Mouse (Mus musculus) MEL (cell line): ENCODE measurements around the gene D8Ertd738e. TPM values are rescaled to one million over a fixed set of nuclear protein-coding genes. Genes with fewer than 3 reads are reported as not detected.

Experiments used
- DNase-seq: peaks from one replicate; pipeline ENCODE4 v3.0.0; 2011; ENCODE audit warnings: low read depth, low spot score
- H3K27ac ChIP-seq: 2 replicates; pipeline ENCODE4 v1.5.1; 2012; ENCODE audit warnings: low read depth, mild to moderate bottlenecking, control low read depth, low read length, moderate library complexity; ENCODE audit not compliant: control insufficient read depth
- H3K27me3 ChIP-seq, 2 experiments: fragments of 150-350 bp in 1 of 2; sonication (generic) in 1 of 2; 2 replicates each; pipeline ENCODE4 v1.6.1; 2012; ENCODE audit warnings: low read length in 2 of 2, mild to moderate bottlenecking in 2 of 2, improper control_type of control experiment in 1 of 2, moderate library complexity in 1 of 2; ENCODE audit not compliant: insufficient read depth in 2 of 2, control insufficient read depth in 1 of 2
- H3K36me3 ChIP-seq, 2 experiments: 2 replicates each; pipeline ENCODE4 v1.6.1; 2012 to 2014; ENCODE audit warnings: low read length in 2 of 2, improper control_type of control experiment in 1 of 2, inconsistent platforms in 1 of 2, mild to moderate bottlenecking in 1 of 2; ENCODE audit not compliant: insufficient read depth in 2 of 2, control insufficient read depth in 1 of 2
- H3K4me1 ChIP-seq, 2 experiments: fragments of 150-350 bp in 1 of 2; sonication (generic) in 1 of 2; 2 replicates each; pipeline ENCODE4 v1.6.1; 2012; ENCODE audit warnings: low read length in 2 of 2, improper control_type of control experiment in 1 of 2, mild to moderate bottlenecking in 1 of 2; ENCODE audit not compliant: insufficient read depth in 2 of 2, control insufficient read depth in 1 of 2
- H3K4me3 ChIP-seq, 2 experiments: fragments of 150-350 bp in 1 of 2; sonication (generic) in 1 of 2; 2 replicates each; pipeline ENCODE4 v1.5.1; 2012; ENCODE audit warnings: low read depth in 2 of 2, low read length in 2 of 2, mild to moderate bottlenecking in 2 of 2, moderate library complexity in 2 of 2, control low read depth in 1 of 2, improper control_type of control experiment in 1 of 2; ENCODE audit not compliant: control insufficient read depth in 1 of 2, insufficient read depth in 1 of 2
- H3K79me2 ChIP-seq: 2 replicates; pipeline ENCODE4 v1.6.1; 2012; ENCODE audit warnings: mild to moderate bottlenecking, low read length, moderate library complexity; ENCODE audit not compliant: control insufficient read depth, poor library complexity, insufficient read depth
- H3K9ac ChIP-seq: 2 replicates; pipeline ENCODE4 v1.6.1; 2012; ENCODE audit warnings: low read depth, mild to moderate bottlenecking, control low read depth, low read length, moderate library complexity; ENCODE audit not compliant: control insufficient read depth, poor library complexity, severe bottlenecking
- H3K9me3 ChIP-seq: fragments of 150-350 bp; sonication (generic); replicated peaks from 2 replicates; pipeline ENCODE4 v1.6.1; 2012; ENCODE audit warnings: mild to moderate bottlenecking, low read length, improper control_type of control experiment, moderate library complexity; ENCODE audit not compliant: insufficient read depth
- BHLHE40 ChIP-seq: IDR thresholded peaks from 2 replicates; pipeline ENCODE4 v1.6.1; 2012; ENCODE audit warnings: low read depth, mild to moderate bottlenecking, inconsistent platforms, low read length, improper control_type of control experiment, borderline replicate concordance
- CHD1 ChIP-seq: IDR thresholded peaks from 2 replicates; pipeline ENCODE4 v1.6.1; 2012; ENCODE audit warnings: low read depth, mild to moderate bottlenecking, inconsistent platforms, low read length, improper control_type of control experiment
- CHD2 ChIP-seq: IDR thresholded peaks from 2 replicates; pipeline ENCODE4 v1.6.1; 2011; ENCODE audit warnings: low read length, improper control_type of control experiment
- CTCF ChIP-seq, 3 experiments: IDR thresholded peaks in 2 of 3; conservative IDR thresholded peaks in 1 of 3; 2 replicates each; pipeline ENCODE4 v1.5.1; 2011 to 2012; ENCODE audit warnings: low read length in 3 of 3, low read depth in 2 of 3, mild to moderate bottlenecking in 2 of 3, improper control_type of control experiment in 1 of 3, inconsistent platforms in 1 of 3, mixed read lengths in 1 of 3, moderate library complexity in 1 of 3; ENCODE audit not compliant: control insufficient read depth in 1 of 3, insufficient read depth in 1 of 3, poor library complexity in 1 of 3, severe bottlenecking in 1 of 3
- E2F4 ChIP-seq: IDR thresholded peaks from 2 replicates; pipeline ENCODE4 v1.6.1; 2011; ENCODE audit warnings: low read depth, low read length, improper control_type of control experiment, borderline replicate concordance
- ELF1 ChIP-seq: IDR thresholded peaks from 2 replicates; pipeline ENCODE4 v1.6.1; 2014; ENCODE audit warnings: low read depth, mild to moderate bottlenecking, inconsistent platforms, low read length, improper control_type of control experiment, moderate library complexity
- EP300 ChIP-seq, 2 experiments: IDR thresholded peaks; 2 replicates each; pipeline ENCODE4 v1.6.1; 2011; ENCODE audit warnings: improper control_type of control experiment in 2 of 2, low read length in 2 of 2, low read depth in 1 of 2, mild to moderate bottlenecking in 1 of 2
- ETS1 ChIP-seq: IDR thresholded peaks from 2 replicates; pipeline ENCODE4 v1.6.1; 2012; ENCODE audit warnings: low read depth, mild to moderate bottlenecking, inconsistent platforms, low read length, improper control_type of control experiment, moderate library complexity
- GABPA ChIP-seq: IDR thresholded peaks from 2 replicates; pipeline ENCODE4 v1.6.1; 2012; ENCODE audit warnings: low read depth, mild to moderate bottlenecking, inconsistent platforms, low read length, improper control_type of control experiment, moderate library complexity
- GATA1 ChIP-seq: IDR thresholded peaks from 2 replicates; pipeline ENCODE4 v1.6.1; 2011; ENCODE audit warnings: low read depth, low read length, improper control_type of control experiment
- HCFC1 ChIP-seq: IDR thresholded peaks from 2 replicates; pipeline ENCODE4 v1.6.1; 2012; ENCODE audit warnings: low read depth, mild to moderate bottlenecking, inconsistent platforms, low read length, improper control_type of control experiment, moderate library complexity
- JUND ChIP-seq: IDR thresholded peaks from 2 replicates; pipeline ENCODE4 v1.6.1; 2011; ENCODE audit warnings: low read depth, mild to moderate bottlenecking, improper control_type of control experiment, low read length
- KAT2A ChIP-seq: conservative IDR thresholded peaks from 2 replicates; pipeline ENCODE4 v1.6.1; 2012; ENCODE audit warnings: low read depth, low read length, improper control_type of control experiment, inconsistent platforms
- MAFK ChIP-seq: IDR thresholded peaks from 2 replicates; pipeline ENCODE4 v1.6.1; 2011; ENCODE audit warnings: low read depth, mild to moderate bottlenecking, low read length, improper control_type of control experiment, borderline replicate concordance
- MAX ChIP-seq: IDR thresholded peaks from 2 replicates; pipeline ENCODE4 v1.6.1; 2011; ENCODE audit warnings: low read length, improper control_type of control experiment
- MAZ ChIP-seq: IDR thresholded peaks from 2 replicates; pipeline ENCODE4 v1.6.1; 2012; ENCODE audit warnings: low read depth, mild to moderate bottlenecking, inconsistent platforms, low read length, improper control_type of control experiment
- MEF2A ChIP-seq: IDR thresholded peaks from 2 replicates; pipeline ENCODE4 v1.6.1; 2014; ENCODE audit warnings: low read depth, mild to moderate bottlenecking, inconsistent platforms, low read length, improper control_type of control experiment; ENCODE audit not compliant: poor library complexity, insufficient replicate concordance, severe bottlenecking; ENCODE audit errors: extremely low read depth
- MXI1 ChIP-seq: IDR thresholded peaks from 2 replicates; pipeline ENCODE4 v1.6.1; 2011; ENCODE audit warnings: mild to moderate bottlenecking, low read depth, low read length, improper control_type of control experiment
- MYC ChIP-seq: IDR thresholded peaks from 2 replicates; pipeline ENCODE4 v1.6.1; 2011; ENCODE audit warnings: low read depth, mild to moderate bottlenecking, low read length, improper control_type of control experiment, moderate library complexity
- NELFE ChIP-seq: IDR thresholded peaks from 2 replicates; pipeline ENCODE4 v1.6.1; 2011; ENCODE audit warnings: low read depth, low read length, improper control_type of control experiment
- POLR2A ChIP-seq, 2 experiments: IDR thresholded peaks; 2 replicates each; pipeline ENCODE4 v1.6.1; 2011 to 2012; ENCODE audit warnings: low read length in 2 of 2, mild to moderate bottlenecking in 2 of 2, control low read depth in 1 of 2, improper control_type of control experiment in 1 of 2, low read depth in 1 of 2, moderate library complexity in 1 of 2; ENCODE audit not compliant: control insufficient read depth in 1 of 2, insufficient read depth in 1 of 2, poor library complexity in 1 of 2
- POLR2AphosphoS2 ChIP-seq: IDR thresholded peaks from 2 replicates; pipeline ENCODE4 v1.6.1; 2011; ENCODE audit warnings: low read length, improper control_type of control experiment
- POLR2AphosphoS5 ChIP-seq: IDR thresholded peaks from 2 replicates; pipeline ENCODE4 v1.6.1; 2012; ENCODE audit warnings: low read depth, borderline replicate concordance, mild to moderate bottlenecking, inconsistent platforms, low read length, moderate library complexity, mixed read lengths
- RAD21 ChIP-seq: IDR thresholded peaks from 2 replicates; pipeline ENCODE4 v1.6.1; 2011; ENCODE audit warnings: mild to moderate bottlenecking, low read depth, low read length, improper control_type of control experiment
- RCOR1 ChIP-seq: IDR thresholded peaks from 2 replicates; pipeline ENCODE4 v1.6.1; 2012; ENCODE audit warnings: low read depth, mild to moderate bottlenecking, inconsistent platforms, low read length, improper control_type of control experiment
- SIN3A ChIP-seq: IDR thresholded peaks from 2 replicates; pipeline ENCODE4 v1.6.1; 2012; ENCODE audit warnings: low read length, improper control_type of control experiment, inconsistent platforms
- SMC3 ChIP-seq: IDR thresholded peaks from 2 replicates; pipeline ENCODE4 v1.6.1; 2011; ENCODE audit warnings: low read depth, low read length, improper control_type of control experiment
- TAL1 ChIP-seq: IDR thresholded peaks from 2 replicates; pipeline ENCODE4 v1.6.1; 2012; ENCODE audit warnings: mild to moderate bottlenecking, inconsistent platforms, low read length, moderate library complexity, mixed read lengths
- TBP ChIP-seq: IDR thresholded peaks from 2 replicates; pipeline ENCODE4 v1.8.0; 2011; ENCODE audit warnings: low read depth, low read length, improper control_type of control experiment
- TCF12 ChIP-seq: IDR thresholded peaks from 2 replicates; pipeline ENCODE4 v1.6.1; 2014; ENCODE audit warnings: low read depth, mild to moderate bottlenecking, inconsistent platforms, low read length, improper control_type of control experiment, moderate library complexity
- UBTF ChIP-seq: IDR thresholded peaks from 2 replicates; pipeline ENCODE4 v1.6.1; 2012; ENCODE audit warnings: low read depth, mild to moderate bottlenecking, inconsistent platforms, low read length, improper control_type of control experiment, moderate library complexity, borderline replicate concordance; ENCODE audit not compliant: insufficient read depth
- USF1 ChIP-seq: IDR thresholded peaks from 2 replicates; pipeline ENCODE4 v1.6.1; 2014; ENCODE audit warnings: low read depth, mild to moderate bottlenecking, inconsistent platforms, low read length, improper control_type of control experiment, moderate library complexity
- ZC3H11A ChIP-seq: IDR thresholded peaks from 2 replicates; pipeline ENCODE4 v1.6.1; 2012; ENCODE audit warnings: low read depth, mild to moderate bottlenecking, inconsistent platforms, low read length, improper control_type of control experiment
- ZKSCAN1 ChIP-seq: IDR thresholded peaks from 2 replicates; pipeline ENCODE4 v1.6.1; 2012; ENCODE audit warnings: low read depth, mild to moderate bottlenecking, inconsistent platforms, low read length, improper control_type of control experiment, moderate library complexity
- ZMIZ1 ChIP-seq: IDR thresholded peaks from 2 replicates; pipeline ENCODE4 v1.6.1; 2012; ENCODE audit warnings: low read depth, mild to moderate bottlenecking, inconsistent platforms, low read length, improper control_type of control experiment, moderate library complexity
- ZNF384 ChIP-seq: IDR thresholded peaks from 2 replicates; pipeline ENCODE4 v1.6.1; 2012; ENCODE audit warnings: low read depth, mild to moderate bottlenecking, inconsistent platforms, low read length, improper control_type of control experiment
- polyA plus RNA-seq, 2 experiments: library from polyadenylated mRNA; stranded (reverse) in 1 of 2; unstranded in 1 of 2; fragments of >175 nt in 1 of 2; fragments of >200 nt in 1 of 2; gene quantifications; 2 replicates each; pipeline versions ENCODE4 v1.2.1 to v1.2.4; 2012; ENCODE audit warnings: low replicate concordance in 2 of 2, low read depth in 1 of 2; ENCODE audit not compliant: insufficient read length in 2 of 2, insufficient read depth in 1 of 2, missing spikeins in 1 of 2
- total RNA-seq: library from RNA; depleted of rRNA; stranded (reverse); fragments of 300-350 nt; gene quantifications from 2 replicates; pipeline ENCODE4 v1.2.3, GENCODE M21; 2012

The D8Ertd738e gene
- total and polyA plus RNA-seq, 3 experiments: 149 to 164 TPM; not detected in 1

GRCm38 (mm10) chr8:84256822-84257610 is 7.5 kb upstream of the D8Ertd738e start, which contains the start of gene Mri1:
Gene Mri1 (minus strand): TSS chr8:84257326.
- no peaks in the 10 kb centered on the region for H3K9me3 ChIP-seq
- H3K27me3 ChIP-seq: no peaks in the 10 kb centered on the region
- H3K36me3 ChIP-seq: peaks cover 0 to 4% of the 10 kb centered on the region in 2 experiments; a peak in 2 of 4 replicates
- peak within 1 kb of the TSS; percentile 77 to 86 for H3K4me3 ChIP-seq
- DNase-seq: peak; percentile 94
- peaks cover 19% of the 10 kb centered on the region for H3K79me2 ChIP-seq
- peak within 1 kb of the TSS; percentile 88 for H3K9ac ChIP-seq
- H3K27ac ChIP-seq: peak within 1 kb of the TSS; percentile 88
- peaks cover 2 to 6% of the 10 kb centered on the region in 2 experiments; a peak in 1 of 4 replicates for H3K4me1 ChIP-seq
- TF ChIP-seq ETS1 (0 out of 2 replicates have a peak, but pooled peaks have one; percentile 1), TAL1 (no peak), SIN3A (peak; percentile 77), GATA1 (peak; percentile 56; the same call in 1 of the 2 replicates), GABPA (no peak), TBP (peak; percentile 65; the same call in 1 of the 2 replicates), ZMIZ1 (peak; percentile 85), UBTF (no peak), USF1 (0 out of 2 replicates have a peak, but pooled peaks have one; percentile 23), MYC (peak; percentile 94), POLR2AphosphoS5 (no peak), RAD21 (no peak), MXI1 (peak; percentile 96), BHLHE40 (no peak), MAZ (no peak), ZKSCAN1 (no peak), POLR2AphosphoS2 (peak; percentile 83; the same call in 1 of the 2 replicates), ZC3H11A (no peak), RCOR1 (no peak), E2F4 (no peak), ELF1 (no peak), NELFE (peak; percentile 95), MEF2A (peak; percentile 22; the same call in 1 of the 2 replicates), SMC3 (no peak), CHD1 (no peak), ZNF384 (peak; percentile 74), MAFK (no peak), CHD2 (no peak), MAX (peak; percentile 95), CTCF (IDR thresholded peaks at IDR 0.05 in 2 of 3, conservative IDR thresholded peaks at IDR 0.05 in 1 of 3; ENCODE audit: control insufficient read depth in 1 of 3, insufficient read depth in 1 of 3, low read depth in 2 of 3, low read length in 3 of 3, poor library complexity in 1 of 3, severe bottlenecking in 1 of 3) (no peak), POLR2A (IDR thresholded peaks at IDR 0.05; ENCODE audit: control insufficient read depth in 1 of 2, insufficient read depth in 1 of 2, low read depth in 1 of 2, low read length in 2 of 2, poor library complexity in 1 of 2) (peak; percentile 27 to 94; a peak in 3 of 4 replicates), TCF12 (peak; percentile 55; the same call in 1 of the 2 replicates), EP300 (IDR thresholded peaks at IDR 0.05; ENCODE audit: low read depth in 1 of 2, low read length in 2 of 2) (no peak; a peak in 1 of 4 replicates), HCFC1 (peak; percentile 68), KAT2A (peak; percentile 48), JUND (no peak)
